Mouse (Mus musculus) gastrocnemius, postnatal 14 days (tissue): ENCODE results near the gene Adap2. TPM values are rescaled to one million over a fixed set of nuclear protein-coding genes. Genes with fewer than 3 reads are reported as not detected.
"Not testable (repeated sequence)": the region's sequence is repeated elsewhere in the genome, so short reads cannot be mapped to it uniquely, and the experiment has no call there.

ENCODE experiments used
- DNase-seq: peaks from one replicate; pipeline ENCODE4 v3.0.0; 2021; ENCODE audit warnings: mixed read lengths
- intact Hi-C: fragments of 180-260 bp; cut with DNase I; formaldehyde crosslinking; loops from one replicate; pipeline ENCODE4 v1.15.1; 2025; ENCODE audit warnings: low total_unique reads
- total RNA-seq, 2 experiments: library from RNA; stranded (reverse); gene quantifications; 2 replicates each; pipeline ENCODE4 v1.2.3; 2021

Gene Adap2
- total RNA-seq, 2 experiments from 2014 or later, result 7.4 to 10.7 TPM

GRCm38 (mm10) chr11:80155541-80155940, 1.6 kb downstream of the Adap2 start:
- intact Hi-C loops, result no loop called here
- DNase-seq, result no peak

GRCm38 (mm10) chr11:80155961-80156360, 2.1 kb downstream of the Adap2 start:
- DNase-seq, result no peak
- intact Hi-C loops, result no loop called here

GRCm38 (mm10) chr11:80156841-80157240, 2.9 kb downstream of the Adap2 start:
- intact Hi-C loops, result no loop called here
- DNase-seq, result no peak

- DNase-seq, result no peak
- intact Hi-C loops, result no loop called here
These were observed 5.1 kb downstream of the Adap2 start for GRCm38 (mm10) chr11:80159018-80159417.

GRCm38 (mm10) chr11:80161041-80161440, 7.1 kb downstream of the Adap2 start:
- no peak for DNase-seq
- intact Hi-C loops, result no loop called here

- DNase-seq, result no peak
- intact Hi-C loops, result no loop called here
These were observed 9.6 kb downstream of the Adap2 start for GRCm38 (mm10) chr11:80163362-80164116.

- intact Hi-C loops, result no loop called here
- DNase-seq, result no peak
These were observed 10.3 kb downstream of the Adap2 start for GRCm38 (mm10) chr11:80164224-80164623.

GRCm38 (mm10) chr11:80168121-80168520, 14.2 kb downstream of the Adap2 start:
- DNase-seq, result no peak
- intact Hi-C loops, result no loop called here

GRCm38 (mm10) chr11:80168611-80169249, 14.8 kb downstream of the Adap2 start:
- intact Hi-C loops, result no loop called here
- no peak for DNase-seq

- no peak for DNase-seq
- intact Hi-C loops, result no loop called here
These were observed 15.7 kb downstream of the Adap2 start for GRCm38 (mm10) chr11:80169629-80170028.

- DNase-seq, result no peak
- intact Hi-C loops, result no loop called here
These were observed 16.4 kb downstream of the Adap2 start for GRCm38 (mm10) chr11:80170351-80170750.

GRCm38 (mm10) chr11:80171884-80172283, 18.0 kb downstream of the Adap2 start:
- intact Hi-C loops, result no loop called here
- DNase-seq, result no peak

- DNase-seq, result no peak
- intact Hi-C loops, result no loop called here
These were observed 20.2 kb downstream of the Adap2 start for GRCm38 (mm10) chr11:80173963-80174670.

- DNase-seq, result no peak
- intact Hi-C loops, result no loop called here
These were observed 23.3 kb downstream of the Adap2 start for GRCm38 (mm10) chr11:80176911-80177895.

- no peak for DNase-seq
- intact Hi-C loops, result no loop called here
These were observed 24.4 kb downstream of the Adap2 start for GRCm38 (mm10) chr11:80178316-80178715.

GRCm38 (mm10) chr11:80181021-80181749, 27.3 kb downstream of the Adap2 start:
- intact Hi-C loops, result no loop called here
- no peak for DNase-seq

- intact Hi-C loops, DNase-seq: not testable (repeated sequence)
These were observed 29.3 kb downstream of the Adap2 start for GRCm38 (mm10) chr11:80183054-80183704.

GRCm38 (mm10) chr11:80183705-80184255, 29.9 kb downstream of the Adap2 start, which contains the start of gene Rnf135:
Gene Rnf135 (plus strand): TSS chr11:80183851.
- intact Hi-C loops, result no loop called here
- DNase-seq, result peak; percentile 97
